Comparison of ENCODE assay signal across 23 mouse cellular contexts in genomic region chr17:72895506-72895905, GRCm38 (mm10).
"Had no signal": no experiment of that assay in that cellular context is flagged by ENCODE, and none has a peak within 500 bp of the region (broad histone marks: within the 10 kb centered on the region; RNA-seq: fewer than 3 reads in every experiment).

No protein-coding gene starts in this region.

- H3K27ac ChIP-seq: kidney, postnatal 0 days; layer of hippocampus, adult 2 months; limb, embryonic 12.5 days; limb, embryonic 15.5 days; liver, embryonic 14.5 days; lung, embryonic 15.5 days; midbrain, embryonic 10.5 days; neural tube, embryonic 12.5 days; neural tube, embryonic 15.5 days; stomach, postnatal 0 days had no signal

- H3K9ac ChIP-seq: limb, embryonic 12.5 days; limb, embryonic 15.5 days; liver, embryonic 14.5 days; lung, embryonic 15.5 days; neural tube, embryonic 12.5 days; neural tube, embryonic 15.5 days had no signal

- H3K9me3 ChIP-seq: limb, embryonic 12.5 days; limb, embryonic 15.5 days; lung, embryonic 15.5 days; megakaryocyte, embryonic 14.5 days; midbrain, embryonic 10.5 days; neural tube, embryonic 12.5 days; neural tube, embryonic 15.5 days had no signal

- H3K36me3 ChIP-seq: limb, embryonic 12.5 days; limb, embryonic 15.5 days; lung, embryonic 15.5 days; midbrain, embryonic 10.5 days; neural tube, embryonic 12.5 days; neural tube, embryonic 15.5 days had no signal

- H3K27me3 ChIP-seq: limb, embryonic 12.5 days; limb, embryonic 15.5 days; lung, embryonic 15.5 days; neural tube, embryonic 12.5 days; neural tube, embryonic 15.5 days had no signal

- H3K4me3 ChIP-seq: layer of hippocampus, adult 2 months; limb, embryonic 12.5 days; limb, embryonic 15.5 days; lung, embryonic 15.5 days; megakaryocyte, embryonic 14.5 days; midbrain, embryonic 10.5 days; neural tube, embryonic 12.5 days; neural tube, embryonic 15.5 days had no signal

- DNase-seq: kidney, postnatal 25 days; layer of hippocampus, adult 9-11 months; lung, adult 18-20 months; lung, postnatal 10 days; lung, postnatal 36 days; midbrain, embryonic 14.5 days; right cerebral cortex, adult 18-20 months; right cerebral cortex, postnatal 14 days; right cerebral cortex, postnatal 4 days; thymus, adult 2 months; thymus, postnatal 14 days; thymus, postnatal 4 days had no signal

- H3K4me2 ChIP-seq: limb, embryonic 12.5 days; limb, embryonic 15.5 days; lung, embryonic 15.5 days; neural tube, embryonic 12.5 days; neural tube, embryonic 15.5 days had no signal

- H3K4me1 ChIP-seq: lung, embryonic 15.5 days had no signal
